Mouse (Mus musculus): Measurements from ENCODE around the gene Slc9a8.

- TF ChIP-seq POLR2A (IDR thresholded peaks at IDR 0.05; ENCODE audit: control insufficient read depth, extremely low read depth, insufficient read depth, low read length, poor library complexity), result no peak
- no peak for TF ChIP-seq CTCF (IDR thresholded peaks at IDR 0.05; ENCODE audit: borderline replicate concordance, control insufficient read depth, extremely low read depth, insufficient read depth, low read length, poor library complexity)
Observed at GRCm38 (mm10) chr2:167497272-167497671, 75.8 kb downstream of the Slc9a8 start.
